Mouse (Mus musculus) limb, embryonic 14.5 days (tissue): ENCODE measurements around the gene Dip2b. TPM values are rescaled to one million over a fixed set of nuclear protein-coding genes. Genes with fewer than 3 reads are reported as not detected.

ENCODE experiments used
- ATAC-seq: fragments of 200-750 bp; cut with Nextera tagmentation; 2 replicates; pipeline ENCODE4 v1.8.0; 2017; ENCODE audit warnings: low read depth, moderate number of reproducible peaks, moderate TSS enrichment; ENCODE audit not compliant: low FRiP score
- DNase-seq: peaks from one replicate; pipeline ENCODE4 v3.0.0-alpha.2; 2015; ENCODE audit warnings: low spot score
- H3K27ac ChIP-seq: fragments of 300-500 bp; sonication (generic); replicated peaks from 2 replicates; pipeline ENCODE4 v1.5.1; 2014; ENCODE audit warnings: low read depth, mild to moderate bottlenecking, low read length, moderate library complexity, mixed read lengths
- H3K27me3 ChIP-seq: fragments of 300-500 bp; sonication (generic); 2 replicates; pipeline ENCODE4 v1.6.1; 2014; ENCODE audit warnings: low read length, mixed read lengths; ENCODE audit not compliant: control insufficient read depth, insufficient read depth
- H3K36me3 ChIP-seq: fragments of 300-500 bp; sonication (generic); 2 replicates; pipeline ENCODE4 v1.6.1; 2014; ENCODE audit warnings: mild to moderate bottlenecking, low read length, moderate library complexity, mixed read lengths; ENCODE audit not compliant: control insufficient read depth, insufficient read depth
- H3K4me1 ChIP-seq: fragments of 300-500 bp; sonication (generic); 2 replicates; pipeline ENCODE4 v1.6.1; 2014; ENCODE audit warnings: antibody characterized with exemption, low read length, mixed read lengths; ENCODE audit not compliant: control insufficient read depth, insufficient read depth
- H3K4me2 ChIP-seq: fragments of 300-500 bp; sonication (generic); replicated peaks from 2 replicates; pipeline ENCODE4 v1.6.1; 2014; ENCODE audit warnings: low read depth, mild to moderate bottlenecking, low read length, moderate library complexity; ENCODE audit not compliant: severe bottlenecking
- H3K4me3 ChIP-seq: fragments of 300-500 bp; sonication (generic); replicated peaks from 2 replicates; pipeline ENCODE4 v1.5.1; 2014; ENCODE audit warnings: low read length
- H3K9ac ChIP-seq: fragments of 300-500 bp; sonication (generic); 2 replicates; pipeline ENCODE4 v1.6.1; 2014; ENCODE audit warnings: mild to moderate bottlenecking, low read depth, low read length, moderate library complexity; ENCODE audit not compliant: severe bottlenecking
- H3K9me3 ChIP-seq: fragments of 300-500 bp; sonication (generic); 2 replicates; pipeline ENCODE4 v1.6.1; 2016; ENCODE audit warnings: low read length; ENCODE audit not compliant: control insufficient read depth
- POLR2A ChIP-seq: fragments of 200-500 bp; IDR thresholded peaks from 2 replicates; pipeline ENCODE4 v1.8.0; 2012; ENCODE audit warnings: inconsistent platforms, mild to moderate bottlenecking, moderate library complexity, borderline replicate concordance; ENCODE audit not compliant: insufficient read depth, insufficient read length; ENCODE audit errors: extremely low read depth
- WGBS: fragments of 180-500 bp; shearing (Covaris S2); extraction: QIAGEN DNeasy Blood & Tissue Kit; methylation state at CpG from one replicate; pipeline ENCODE4 v1.1.7; 2014; 5-methylcytosine and 5-hydroxymethylcytosine counted together
- polyA plus RNA-seq, 2 experiments: library from polyadenylated mRNA; depleted of rRNA in 1 of 2; stranded (reverse) in 1 of 2; unstranded in 1 of 2; fragments of >200 nt; fragmentation: Nextera tagmentation in 1 of 2; extraction: Ambion mirVana in 1 of 2; gene quantifications; 2 replicates each; pipeline versions ENCODE4 v1.2.1 to v1.2.3; 2012 to 2014

Dip2b gene
- polyA plus RNA-seq, 2 experiments = 13.0 to 15.0 TPM

DNA sequence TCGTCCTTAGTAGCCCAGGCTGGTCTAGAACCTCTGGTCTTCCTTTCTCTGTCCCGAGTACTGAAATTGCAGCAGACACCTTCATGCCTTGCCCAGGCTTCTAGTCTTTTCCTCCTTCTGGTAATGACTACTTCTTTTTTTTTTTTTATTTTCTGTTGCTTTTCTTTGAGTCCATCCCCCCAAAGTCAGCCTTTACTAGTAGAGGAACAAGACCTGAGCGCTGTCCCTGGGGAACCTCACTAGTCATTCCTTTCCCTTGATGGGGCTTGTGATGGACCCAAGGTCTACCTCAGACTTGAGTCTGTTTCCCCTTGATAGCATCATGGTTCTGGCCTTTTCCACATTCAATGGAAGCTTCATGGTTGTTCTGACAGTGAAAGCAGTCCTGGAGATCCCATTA is 179.6 kb downstream of the Dip2b start:
- Histone ChIP-seq H3K9me3 (peaks cover 9% of the 10 kb centered on the region; the same call in 1 of the 2 replicates), H3K4me3 (no peak overlapping the region), H3K9ac (no peak overlapping the region), H3K27me3 (no peaks in the 10 kb centered on the region), H3K36me3 (peaks cover 41% of the 10 kb centered on the region), H3K27ac (no peak overlapping the region), H3K4me2 (no peak overlapping the region), H3K4me1 (no peaks in the 10 kb centered on the region)
- DNase-seq (no peak), ATAC-seq (no peak)
- whole genome bisulfite sequencing = 94% methylated on average over 3 of the region's 3 CpGs
- no peak for TF ChIP-seq POLR2A

GRCm38 (mm10) chr15:100219396-100219795 is 180.9 kb downstream of the Dip2b start:
- no peak for TF ChIP-seq POLR2A
- Histone ChIP-seq H3K4me2 (no peak overlapping the region), H3K4me3 (no peak overlapping the region), H3K36me3 (peaks cover 29% of the 10 kb centered on the region), H3K27me3 (no peaks in the 10 kb centered on the region), H3K4me1 (no peaks in the 10 kb centered on the region), H3K27ac (no peak overlapping the region), H3K9ac (no peak overlapping the region), H3K9me3 (peaks cover 14% of the 10 kb centered on the region; the same call in 1 of the 2 replicates)
- ATAC-seq = no peak
- no peak for DNase-seq
- WGBS = 61% methylated on average over 1 of the region's 1 CpGs

DNA sequence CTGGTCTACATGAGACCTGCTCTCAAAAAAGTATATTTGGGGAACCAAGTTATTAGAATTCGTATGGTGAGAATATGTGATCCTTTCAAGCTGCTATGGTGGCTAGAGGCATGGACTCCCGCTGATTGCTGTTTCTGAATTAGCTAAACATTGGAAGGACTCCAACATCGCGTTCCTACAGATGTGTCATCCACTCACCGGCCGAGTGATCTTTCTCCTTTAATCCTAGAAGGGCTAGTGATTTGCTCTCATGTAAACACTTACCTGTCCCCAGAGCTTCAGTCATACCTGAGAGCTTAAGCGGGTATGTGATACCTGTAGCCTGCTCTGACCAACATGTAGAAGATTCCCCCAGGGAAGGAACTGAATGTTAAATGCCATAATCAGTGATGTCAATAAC is 182.5 kb downstream of the Dip2b start:
- H3K9me3 ChIP-seq = peaks cover 14% of the 10 kb centered on the region; the same call in 1 of the 2 replicates
- no peak for TF ChIP-seq POLR2A
- 93% methylated on average over 7 of the region's 7 CpGs for WGBS

DNA sequence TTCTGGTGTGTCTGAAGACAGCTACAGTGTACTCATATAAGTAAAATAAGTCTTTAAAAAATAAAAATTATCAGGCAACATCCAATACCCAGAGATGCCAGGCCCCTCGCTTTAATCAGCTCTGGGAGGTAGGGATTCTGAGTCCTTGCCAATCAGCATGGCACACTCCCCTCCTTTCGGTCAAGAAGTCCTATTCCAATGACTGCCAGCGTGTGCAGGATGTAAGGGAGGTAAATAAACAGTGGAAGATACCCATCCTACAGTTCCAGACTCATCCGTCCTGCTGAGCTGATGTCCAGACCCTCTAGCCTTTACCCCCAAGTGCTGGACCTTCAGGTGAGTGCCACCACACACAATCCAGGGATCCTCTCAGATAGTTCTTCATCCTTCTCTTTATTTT is 186.9 kb downstream of the Dip2b start:
- H3K9ac ChIP-seq = no peak overlapping the region
- no peak for ATAC-seq
- no peaks in the 10 kb centered on the region for H3K27me3 ChIP-seq
- H3K36me3 ChIP-seq = no peaks in the 10 kb centered on the region
- no peak overlapping the region for H3K4me3 ChIP-seq
- TF ChIP-seq POLR2A = no peak
- H3K4me2 ChIP-seq = no peak overlapping the region
- WGBS = 96% methylated on average over 4 of the region's 4 CpGs
- DNase-seq = no peak
- H3K4me1 ChIP-seq = peaks cover 8% of the 10 kb centered on the region
- H3K9me3 ChIP-seq = peaks cover 14% of the 10 kb centered on the region; the same call in 1 of the 2 replicates
- no peak overlapping the region for H3K27ac ChIP-seq

More for the DNA sequence above, 182.5 kb downstream of the Dip2b start:
- Histone ChIP-seq H3K4me2 (no peak overlapping the region), H3K4me1 (no peaks in the 10 kb centered on the region), H3K27ac (no peak overlapping the region), H3K9ac (no peak overlapping the region), H3K4me3 (no peak overlapping the region), H3K36me3 (peaks cover 17% of the 10 kb centered on the region), H3K27me3 (no peaks in the 10 kb centered on the region)
- no peak for ATAC-seq
- DNase-seq = no peak

DNA sequence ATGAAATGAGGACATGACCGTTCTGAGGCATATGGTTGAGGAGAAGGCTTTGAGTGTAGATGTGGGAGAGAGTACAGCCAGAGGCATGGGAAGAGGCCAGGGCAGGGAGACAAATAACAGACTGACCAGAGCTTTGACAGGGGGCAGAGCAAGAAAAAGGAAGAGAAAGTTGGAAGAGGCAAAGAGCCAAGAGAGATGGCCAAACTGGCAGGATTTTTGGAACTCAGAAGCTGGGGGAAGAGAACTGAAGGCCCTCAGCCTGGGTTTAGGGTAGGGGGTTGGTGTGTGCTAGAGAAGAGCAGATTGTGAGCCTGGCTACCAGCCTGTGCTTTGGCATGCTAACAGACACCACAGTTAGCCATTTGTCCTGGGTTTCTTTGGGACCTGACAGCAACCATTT is 187.4 kb downstream of the Dip2b start:
- Histone ChIP-seq H3K27ac (no peak overlapping the region), H3K4me2 (no peak overlapping the region), H3K4me1 (peaks cover 8% of the 10 kb centered on the region), H3K36me3 (no peaks in the 10 kb centered on the region), H3K27me3 (no peaks in the 10 kb centered on the region), H3K4me3 (no peak overlapping the region), H3K9me3 (peaks cover 14% of the 10 kb centered on the region; the same call in 1 of the 2 replicates), H3K9ac (no peak overlapping the region)
- TF ChIP-seq POLR2A = no peak
- 94% methylated on average over 1 of the region's 1 CpGs for WGBS
- DNase-seq = no peak
- no peak for ATAC-seq

- peak; percentile 23 for DNase-seq
- Histone ChIP-seq H3K4me3 (peak overlapping the region; percentile 81), H3K9me3 (peaks cover 13% of the 10 kb centered on the region; the same call in 1 of the 2 replicates), H3K27ac (peak overlapping the region; percentile 100), H3K36me3 (no peaks in the 10 kb centered on the region), H3K4me1 (peaks cover 8% of the 10 kb centered on the region), H3K9ac (peak overlapping the region; percentile 99), H3K4me2 (peak overlapping the region; percentile 63), H3K27me3 (no peaks in the 10 kb centered on the region)
- peak; percentile 31; the same call in 1 of the 2 replicates for ATAC-seq
- peak; percentile 93; the same call in 1 of the 2 replicates for TF ChIP-seq POLR2A
- WGBS = 3% methylated on average over 17 of the region's 17 CpGs
Observed at GRCm38 (mm10) chr15:100227031-100227662, 188.7 kb downstream of the Dip2b start.
